Mouse (Mus musculus) bone marrow macrophage, adult 2 months (primary cell): ENCODE results near the gene Abcb11. TPM values are rescaled to one million over a fixed set of nuclear protein-coding genes. Genes with fewer than 3 reads are reported as not detected.

Experiments
- H3K27ac ChIP-seq: 2 replicates; pipeline ENCODE4 v1.5.1; 2012; ENCODE audit warnings: low read depth, low read length; ENCODE audit not compliant: insufficient read depth
- H3K4me1 ChIP-seq: 2 replicates; pipeline ENCODE4 v1.6.1; 2012; ENCODE audit warnings: low read length; ENCODE audit not compliant: control insufficient read depth, insufficient read depth
- H3K4me3 ChIP-seq: 2 replicates; pipeline ENCODE4 v1.5.1; 2012; ENCODE audit warnings: mild to moderate bottlenecking, low read length, moderate library complexity; ENCODE audit not compliant: insufficient read depth
- CTCF ChIP-seq: IDR thresholded peaks from 2 replicates; pipeline ENCODE4 v1.5.1; 2012; ENCODE audit warnings: low read depth, mild to moderate bottlenecking, low read length, moderate library complexity
- POLR2A ChIP-seq: IDR thresholded peaks from 2 replicates; pipeline ENCODE4 v1.6.1; 2012; ENCODE audit warnings: mild to moderate bottlenecking, low read depth, low read length, borderline replicate concordance
- polyA plus RNA-seq: library from polyadenylated mRNA; stranded (reverse); fragments of >200 nt; gene quantifications from 2 replicates; pipeline ENCODE4 v1.2.4, GENCODE M21; 2012; ENCODE audit not compliant: missing spikeins, insufficient read depth, insufficient read length

The Abcb11 gene
- polyA plus RNA-seq, 1 experiment, result not detected

- Histone ChIP-seq H3K4me3 (no peak overlapping the region), H3K4me1 (peaks cover 4% of the 10 kb centered on the region)
- no peak for TF ChIP-seq CTCF
- TF ChIP-seq POLR2A, result no peak
Measured at GRCm38 (mm10) chr2:69228635-69229034, 113.8 kb downstream of the Abcb11 start.

DNA sequence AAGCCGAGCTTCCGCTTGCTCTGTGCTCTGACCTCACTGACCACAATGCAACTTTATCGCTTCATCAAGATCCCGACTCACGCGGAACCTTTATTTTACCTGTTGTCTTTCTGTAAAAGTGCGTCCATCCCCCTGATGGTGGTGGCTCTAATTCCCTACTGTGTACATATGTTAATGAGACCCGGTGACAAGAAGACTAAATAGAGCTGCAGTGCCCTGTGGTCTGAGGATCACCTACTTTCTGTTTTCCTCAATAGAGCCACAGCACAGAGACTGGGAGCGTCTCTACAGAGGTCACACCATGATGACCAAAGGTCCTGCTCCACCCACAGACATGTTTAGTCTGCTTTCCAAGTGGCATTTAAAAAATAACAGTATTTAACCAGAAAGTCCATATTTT, 115.5 kb downstream of the Abcb11 start:
- no peak overlapping the region for H3K27ac ChIP-seq
- H3K4me1 ChIP-seq, result peaks cover 3% of the 10 kb centered on the region
- H3K4me3 ChIP-seq, result no peak overlapping the region
- TF ChIP-seq POLR2A (no peak), CTCF (no peak)

More at GRCm38 (mm10) chr2:69228635-69229034, 113.8 kb downstream of the Abcb11 start:
- H3K27ac ChIP-seq, result no peak overlapping the region

DNA sequence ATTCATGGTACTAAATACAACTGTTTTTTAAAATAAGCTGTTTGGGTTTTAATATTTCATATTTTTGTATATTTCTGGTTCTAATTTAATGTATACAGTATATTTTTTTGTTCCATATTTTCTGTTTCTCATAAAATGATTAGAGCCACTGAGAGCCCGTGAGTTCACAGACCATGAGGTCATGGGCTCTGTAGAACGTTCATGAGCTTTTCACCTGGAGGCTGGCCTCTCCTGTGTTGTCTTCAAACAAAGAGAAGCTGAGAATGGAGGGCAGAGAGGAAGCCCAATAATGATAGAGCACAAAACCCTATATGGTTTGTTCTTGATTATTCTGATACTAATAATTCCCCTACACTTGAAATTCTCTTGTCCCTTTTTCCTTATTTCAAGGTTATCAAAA, 117.7 kb downstream of the Abcb11 start:
- Histone ChIP-seq H3K4me3 (no peak overlapping the region), H3K27ac (no peak overlapping the region), H3K4me1 (no peaks in the 10 kb centered on the region)
- TF ChIP-seq POLR2A, result no peak
- TF ChIP-seq CTCF, result no peak

- no peak overlapping the region for H3K27ac ChIP-seq
- no peak overlapping the region for H3K4me3 ChIP-seq
- no peaks in the 10 kb centered on the region for H3K4me1 ChIP-seq
- no peak for TF ChIP-seq CTCF
- no peak for TF ChIP-seq POLR2A
Measured at GRCm38 (mm10) chr2:69222815-69223214, 119.6 kb downstream of the Abcb11 start.

DNA sequence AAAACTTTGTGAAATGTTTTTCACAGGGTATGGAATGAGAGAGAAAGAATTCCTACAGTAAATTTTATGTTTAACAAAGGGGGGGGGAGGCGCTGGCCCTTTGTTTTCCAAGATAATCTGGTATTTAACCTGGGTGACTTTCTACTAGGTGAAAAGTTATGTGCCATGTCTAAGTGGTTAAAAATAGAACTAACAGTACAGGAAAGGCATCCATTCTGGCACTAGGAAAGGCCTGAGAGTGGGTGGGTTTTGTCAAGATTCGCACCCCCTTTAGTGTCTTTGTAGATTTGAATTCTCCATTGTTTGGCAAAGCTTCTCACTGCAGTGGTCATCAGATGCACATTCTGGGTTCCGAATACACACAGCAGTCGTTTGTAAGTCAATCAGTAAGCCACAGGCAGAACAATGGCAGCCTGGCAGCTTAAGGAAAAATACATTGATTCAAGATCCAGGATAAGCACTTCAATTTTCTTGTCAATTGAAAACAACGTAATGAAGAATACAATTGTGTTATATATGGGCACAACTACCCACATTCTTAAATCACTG, 120.5 kb downstream of the Abcb11 start:
- no peak overlapping the region for H3K4me3 ChIP-seq
- TF ChIP-seq CTCF (no peak), POLR2A (no peak)
- H3K4me1 ChIP-seq, result no peaks in the 10 kb centered on the region
- no peak overlapping the region for H3K27ac ChIP-seq

- TF ChIP-seq CTCF (no peak), POLR2A (no peak)
- Histone ChIP-seq H3K27ac (no peak overlapping the region), H3K4me3 (no peak overlapping the region), H3K4me1 (no peaks in the 10 kb centered on the region)
Measured at GRCm38 (mm10) chr2:69215242-69215641, 127.2 kb downstream of the Abcb11 start.

- TF ChIP-seq CTCF, result no peak
- TF ChIP-seq POLR2A, result no peak
Measured at GRCm38 (mm10) chr2:69212652-69213051, 129.8 kb downstream of the Abcb11 start.

GRCm38 (mm10) chr2:69210773-69211172, 131.6 kb downstream of the Abcb11 start, which contains the start of gene G6pc2:
TSS of gene G6pc2 (plus strand) at chr2:69211073.
- H3K27ac ChIP-seq, result no peak within 1 kb of the TSS
- no peak for TF ChIP-seq POLR2A
- no peak for TF ChIP-seq CTCF
- H3K4me1 ChIP-seq, result peaks cover 2% of the 10 kb centered on the region

More at GRCm38 (mm10) chr2:69212652-69213051, 129.8 kb downstream of the Abcb11 start:
- H3K27ac ChIP-seq, result no peak overlapping the region
- no peaks in the 10 kb centered on the region for H3K4me1 ChIP-seq
- H3K4me3 ChIP-seq, result no peak overlapping the region

GRCm38 (mm10) chr2:69209684-69210083, 132.7 kb downstream of the Abcb11 start:
- Histone ChIP-seq H3K27ac (no peak overlapping the region), H3K4me3 (no peak overlapping the region), H3K4me1 (peaks cover 4% of the 10 kb centered on the region)
- no peak for TF ChIP-seq POLR2A

More at GRCm38 (mm10) chr2:69210773-69211172, 131.6 kb downstream of the Abcb11 start, which contains the start of gene G6pc2:
- no peak within 1 kb of the TSS for H3K4me3 ChIP-seq

DNA sequence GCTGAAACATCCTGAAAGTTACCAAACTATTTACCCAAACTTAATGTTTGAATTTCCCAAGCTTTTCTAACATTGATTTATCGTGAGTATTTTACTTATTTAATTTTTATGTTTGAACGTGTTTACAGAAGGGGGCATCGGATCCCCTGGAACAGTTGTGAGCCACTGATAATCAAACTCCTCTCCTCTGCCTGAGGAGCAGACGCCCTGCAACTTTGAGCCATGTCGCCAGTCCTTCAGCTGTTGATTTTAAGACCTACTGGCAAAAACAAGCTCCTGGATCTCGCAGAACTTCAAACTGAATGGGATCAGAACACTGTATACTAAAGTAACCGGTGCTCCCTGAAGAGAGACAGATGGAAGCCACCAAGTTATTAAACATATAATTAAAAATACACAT, 135.9 kb downstream of the Abcb11 start:
- TF ChIP-seq CTCF (no peak), POLR2A (no peak)
- Histone ChIP-seq H3K27ac (no peak overlapping the region), H3K4me1 (peaks cover 4% of the 10 kb centered on the region), H3K4me3 (no peak overlapping the region)
